Mouse (Mus musculus) ES-E14 (cell line): ENCODE results near the gene Gm572.

Experiments used
- CHD2 ChIP-seq: IDR thresholded peaks from 2 replicates; pipeline ENCODE4 v1.6.1; 2014; ENCODE audit warnings: mild to moderate bottlenecking, low read depth, low read length, inconsistent platforms
- HCFC1 ChIP-seq: IDR thresholded peaks from 2 replicates; pipeline ENCODE4 v1.6.1; 2012; ENCODE audit warnings: low read length, inconsistent platforms, borderline replicate concordance; ENCODE audit not compliant: insufficient read depth
- MAFK ChIP-seq: IDR thresholded peaks from 2 replicates; pipeline ENCODE4 v1.6.1; 2014; ENCODE audit warnings: mild to moderate bottlenecking, low read depth, low read length, inconsistent platforms; ENCODE audit not compliant: insufficient read depth
- ZC3H11A ChIP-seq: IDR thresholded peaks from 2 replicates; pipeline ENCODE4 v1.6.1; 2012; ENCODE audit warnings: low read depth, mild to moderate bottlenecking, inconsistent platforms, low read length, borderline replicate concordance
- ZNF384 ChIP-seq: IDR thresholded peaks from 2 replicates; pipeline ENCODE4 v1.6.1; 2012; ENCODE audit warnings: low read depth, low read length, inconsistent platforms

GRCm38 (mm10) chr4:148644926-148645325 is 1.8 kb downstream of the Gm572 start:
- TF ChIP-seq CHD2 (no peak), HCFC1 (no peak), ZNF384 (no peak), ZC3H11A (no peak), MAFK (no peak)
